ENCODE assay signal across 8 mouse cellular contexts in genomic region chr16:93605553-93605952, GRCm38 (mm10). TPM values are rescaled to one million over a fixed set of nuclear protein-coding genes. Genes with fewer than 3 reads are reported as not detected.
DNase-seq lines count a peak whose midpoint lies in the region; ATAC-seq and TF ChIP-seq lines count a peak whose summit lies in the region.

Gene Cbr1 (plus strand): TSS chr16:93605853.

- 64% methylated on average over 4 of the region's 4 CpGs for WGBS in midbrain, postnatal 0 days

- H3K36me3 ChIP-seq in megakaryocyte, embryonic 14.5 days (replicated peaks; ENCODE audit: low read length) = no peaks in the 10 kb centered on the region
- H3K36me3 ChIP-seq in midbrain, postnatal 0 days (ENCODE audit: insufficient read depth, low read length) = peaks cover 2% of the 10 kb centered on the region; the same call in 1 of the 2 replicates

- H3K9ac ChIP-seq in midbrain, postnatal 0 days (replicated peaks; ENCODE audit: low read length, poor library complexity, severe bottlenecking) = 0 out of 2 replicates have a peak within 1 kb of the TSS, but pooled peaks have one; percentile 72

- peak within 1 kb of the TSS; percentile 86 for H3K4me2 ChIP-seq in midbrain, postnatal 0 days (ENCODE audit: low read depth, low read length, poor library complexity, severe bottlenecking)

- H3K4me1 ChIP-seq in megakaryocyte, embryonic 14.5 days = peaks cover 25% of the 10 kb centered on the region
- peaks cover 4% of the 10 kb centered on the region; the same call in 1 of the 2 replicates for H3K4me1 ChIP-seq in brown adipose tissue, adult 24 weeks (ENCODE audit: control insufficient read depth, insufficient read depth, insufficient read length, low read length)
- peaks cover 2% of the 10 kb centered on the region; the same call in 1 of the 2 replicates for H3K4me1 ChIP-seq in midbrain, postnatal 0 days (ENCODE audit: insufficient read depth, low read length)

- peak within 1 kb of the TSS; percentile 97 for H3K27ac ChIP-seq in brown adipose tissue, adult 24 weeks (replicated peaks; ENCODE audit: low read depth, low read length)
- peak within 1 kb of the TSS; percentile 89; the same call in 1 of the 2 replicates for H3K27ac ChIP-seq in midbrain, postnatal 0 days (ENCODE audit: low read depth, low read length)

- no peak within 1 kb of the TSS for H3K4me3 ChIP-seq in megakaryocyte, embryonic 14.5 days (replicated peaks)
- H3K4me3 ChIP-seq in brown adipose tissue, adult 24 weeks (ENCODE audit: insufficient read depth, low read depth, low read length) = peak within 1 kb of the TSS; percentile 70
- H3K4me3 ChIP-seq in midbrain, postnatal 0 days (ENCODE audit: low read depth, low read length) = peak within 1 kb of the TSS; percentile 58

- no peak for DNase-seq in heart, adult 8-10 months (ENCODE audit: low spot score)
- DNase-seq in layer of hippocampus, postnatal 25 days (ENCODE audit: extremely low spot score in 1 of 2, low spot score in 1 of 2) = no peak
- DNase-seq in midbrain, postnatal 0 days (ENCODE audit: low spot score) = no peak
- DNase-seq in right cerebral cortex, postnatal 25 days = no peak

- no peak for ATAC-seq in megakaryocyte, adult 5-6 weeks (ENCODE audit: poor library complexity, severe bottlenecking)
- no peak for ATAC-seq in midbrain, postnatal 0 days (ENCODE audit: low FRiP score)
- no peak for ATAC-seq in frontal cortex, adult (ENCODE audit: low TSS enrichment)

- peaks cover 34% of the 10 kb centered on the region for H3K27me3 ChIP-seq in megakaryocyte, embryonic 14.5 days (replicated peaks)
- no peaks in the 10 kb centered on the region; the same call in 1 of the 2 replicates for H3K27me3 ChIP-seq in midbrain, postnatal 0 days (ENCODE audit: insufficient read depth, low read length)

- no peak for TF ChIP-seq CTCF in midbrain, postnatal 0 days (IDR thresholded peaks at IDR 0.05)

- peaks cover 4% of the 10 kb centered on the region; the same call in 1 of the 2 replicates for H3K9me3 ChIP-seq in megakaryocyte, embryonic 14.5 days
- no peaks in the 10 kb centered on the region for H3K9me3 ChIP-seq in midbrain, postnatal 0 days (ENCODE audit: low read length)

RNA-seq across cellular contexts. Expression of gene Cbr1, which starts in this region (rescaled TPM):
- 11.7 and 18.8 TPM in 2 replicates for polyA plus RNA-seq in megakaryocyte, embryonic 14.5 days (2012; ENCODE audit: insufficient read depth, low replicate concordance)
- total RNA-seq in megakaryocyte, adult 5-6 weeks (2015) = 3.2 and 4.8 TPM in 2 replicates
- total RNA-seq in megakaryocyte, adult 5-6 weeks (2017) = 4.8 and 6.6 TPM in 2 replicates
- polyA plus RNA-seq in brown adipose tissue, adult 24 weeks (2012; ENCODE audit: insufficient read depth, insufficient read length, missing spikeins) = 91.1 and 93.4 TPM in 2 replicates
- total RNA-seq in heart, adult 8-10 months (2022) = 10 to 100 TPM; 35.9 to 39.0 (median 38.0) TPM
- total RNA-seq in layer of hippocampus, postnatal 25 days (2021) = 10 to 100 TPM; 67.9 to 76.2 TPM
- 76.2 and 103 TPM in 2 replicates for total RNA-seq in midbrain, postnatal 0 days (2014; rRNA removed)
- 111 and 118 TPM in 2 replicates for polyA plus RNA-seq in midbrain, postnatal 0 days (2015; fragmentation: Nextera tagmentation; extraction: Ambion mirVana)

Comparison
In these comparisons a context has a peak if more than half of its experiments do, and no peak if none do; other contexts are left out.
1. RNA of gene Cbr1 (total RNA-seq): 76.2 to 103 TPM in midbrain, postnatal 0 days, 67.9 to 76.2 TPM in layer of hippocampus, postnatal 25 days and 35.9 to 39.0 TPM in heart, adult 8-10 months; 3.2 to 6.6 TPM in megakaryocyte, adult 5-6 weeks; every median in the first group is over 4 times any median in the second.